10 mouse cellular contexts compared by ENCODE assay signal in the genomic region with DNA sequence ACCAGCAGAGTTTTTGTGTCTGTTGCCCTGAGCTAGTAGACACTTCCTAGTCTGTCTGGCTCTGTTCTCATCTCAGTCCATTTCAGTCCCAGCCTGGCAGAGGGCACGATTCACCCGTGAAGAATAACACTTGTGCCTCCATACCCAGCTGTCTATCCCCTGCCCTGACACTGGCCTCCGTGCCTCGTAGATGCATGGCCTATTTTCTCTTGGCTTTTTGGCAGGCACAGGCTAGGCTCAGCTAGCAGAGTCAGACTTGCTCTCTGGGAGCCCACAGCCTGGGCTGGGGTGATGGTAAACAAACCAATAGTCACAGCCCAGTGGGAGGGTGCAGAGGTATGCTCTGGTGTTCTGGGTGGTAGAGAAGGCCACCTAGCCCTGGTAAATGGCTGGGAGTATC. TPM values are rescaled to one million over a fixed set of nuclear protein-coding genes. Genes with fewer than 3 reads are reported as not detected.
DNase-seq lines count a peak whose midpoint lies in the region; ATAC-seq and TF ChIP-seq lines count a peak whose summit lies in the region.
"Had no signal": no experiment of that assay in that cellular context is flagged by ENCODE, and none has a peak within 500 bp of the region (broad histone marks: within the 10 kb centered on the region; RNA-seq: fewer than 3 reads in every experiment).

No protein-coding gene starts in this region.

- H3K9me3 ChIP-seq in hindbrain, embryonic 13.5 days: no peaks in the 10 kb centered on the region
- no peaks in the 10 kb centered on the region for H3K9me3 ChIP-seq in hindbrain, embryonic 11.5 days (ENCODE audit: control insufficient read depth, low read length)
- H3K9me3 ChIP-seq: limb, embryonic 15.5 days had no signal

- 0 out of 2 replicates have a peak overlapping the region, but pooled peaks have one; percentile 19 for H3K9ac ChIP-seq in hindbrain, embryonic 13.5 days
- no peak overlapping the region for H3K9ac ChIP-seq in hindbrain, embryonic 11.5 days (ENCODE audit: low read depth, low read length)
- H3K9ac ChIP-seq: limb, embryonic 15.5 days had no signal

- 80% methylated on average over 4 of the region's 4 CpGs for WGBS in hindbrain, embryonic 13.5 days
- 83% methylated on average over 4 of the region's 4 CpGs for WGBS in hindbrain, embryonic 11.5 days
- 59% methylated on average over 4 of the region's 4 CpGs for WGBS in small intestine, adult 2 months

- TF ChIP-seq POLR2A in small intestine, adult 2 months (IDR thresholded peaks at IDR 0.05; ENCODE audit: low read depth, low read length): no peak

- H3K4me1 ChIP-seq in hindbrain, embryonic 13.5 days (replicated peaks): peaks cover 64% of the 10 kb centered on the region
- peaks cover 12% of the 10 kb centered on the region for H3K4me1 ChIP-seq in hindbrain, embryonic 11.5 days (replicated peaks; ENCODE audit: control insufficient read depth, insufficient read depth, low read length)
- H3K4me1 ChIP-seq in small intestine, adult 2 months (ENCODE audit: control insufficient read depth, insufficient read depth, insufficient read length, low read length): peaks cover 23% of the 10 kb centered on the region

- no peak overlapping the region for H3K4me3 ChIP-seq in hindbrain, embryonic 13.5 days
- no peak overlapping the region for H3K4me3 ChIP-seq in hindbrain, embryonic 11.5 days (ENCODE audit: low read depth, low read length)
- no peak overlapping the region for H3K4me3 ChIP-seq in small intestine, adult 2 months (ENCODE audit: low read depth, low read length)
- H3K4me3 ChIP-seq: limb, embryonic 15.5 days had no signal

- no peak for ATAC-seq in hindbrain, embryonic 13.5 days (ENCODE audit: low FRiP score)
- ATAC-seq in hindbrain, embryonic 11.5 days (ENCODE audit: low FRiP score): no peak
- ATAC-seq: midbrain, embryonic 16.5 days had no signal

- DNase-seq in hindbrain, embryonic 11.5 days (ENCODE audit: low spot score): no peak
- DNase-seq in retina, postnatal 1 day: peak; percentile 30
- no peak for DNase-seq in retina, embryonic 14.5 days (ENCODE audit: low spot score)
- DNase-seq in cerebellum, postnatal 14 days: peak; percentile 59 to 65
- DNase-seq in urinary bladder, postnatal 25 days (ENCODE audit: low spot score): no peak
- no peak for DNase-seq in thymus, postnatal 36 days

- H3K27me3 ChIP-seq in hindbrain, embryonic 13.5 days: no peaks in the 10 kb centered on the region
- no peaks in the 10 kb centered on the region for H3K27me3 ChIP-seq in hindbrain, embryonic 11.5 days (ENCODE audit: control insufficient read depth, insufficient read depth, low read length)
- no peaks in the 10 kb centered on the region for H3K27me3 ChIP-seq in small intestine, adult 2 months (ENCODE audit: control insufficient read depth, insufficient read depth, low read length)
- H3K27me3 ChIP-seq: limb, embryonic 15.5 days had no signal

- TF ChIP-seq CTCF in small intestine, adult 2 months (IDR thresholded peaks at IDR 0.05; ENCODE audit: extremely low read depth, insufficient read length, insufficient replicate concordance, low read depth, low read length): no peak

- H3K27ac ChIP-seq in hindbrain, embryonic 13.5 days: no peak overlapping the region
- H3K27ac ChIP-seq in hindbrain, embryonic 11.5 days (ENCODE audit: low read depth, low read length): no peak overlapping the region
- 0 out of 2 replicates have a peak overlapping the region, but pooled peaks have one; percentile 16 for H3K27ac ChIP-seq in small intestine, adult 2 months (ENCODE audit: insufficient read depth, low read depth, low read length)
- H3K27ac ChIP-seq: limb, embryonic 15.5 days had no signal

- no peak overlapping the region for H3K4me2 ChIP-seq in hindbrain, embryonic 13.5 days
- no peak overlapping the region for H3K4me2 ChIP-seq in hindbrain, embryonic 11.5 days (replicated peaks; ENCODE audit: low read depth, low read length)
- H3K4me2 ChIP-seq: limb, embryonic 15.5 days had no signal

- peaks cover 5% of the 10 kb centered on the region; the same call in 1 of the 2 replicates for H3K36me3 ChIP-seq in hindbrain, embryonic 13.5 days
- H3K36me3 ChIP-seq in hindbrain, embryonic 11.5 days (ENCODE audit: control insufficient read depth, insufficient read depth, low read length): no peaks in the 10 kb centered on the region
- H3K36me3 ChIP-seq in small intestine, adult 2 months (ENCODE audit: control insufficient read depth, insufficient read depth, low read length): peaks cover 7% of the 10 kb centered on the region; the same call in 1 of the 2 replicates
- H3K36me3 ChIP-seq: limb, embryonic 15.5 days had no signal

RNA-seq across cellular contexts. Expression of a gene that starts 9.5 kb away (rescaled TPM):
- polyA plus RNA-seq in hindbrain, embryonic 13.5 days (2015; fragmentation: Nextera tagmentation; extraction: Ambion mirVana): 35.1 and 35.5 TPM in 2 replicates
- polyA plus RNA-seq in hindbrain, embryonic 11.5 days (2014; fragmentation: Nextera tagmentation; extraction: Ambion mirVana): 19.0 and 26.0 TPM in 2 replicates
- 14.5 and 24.0 TPM in 2 replicates for polyA plus RNA-seq in small intestine, adult 2 months (2012; rRNA removed)

RNA-seq across cellular contexts. Expression of a gene that starts 16.8 kb away (rescaled TPM):
- 47.5 and 47.9 TPM in 2 replicates for polyA plus RNA-seq in hindbrain, embryonic 13.5 days (2015; fragmentation: Nextera tagmentation; extraction: Ambion mirVana)
- 44.1 and 45.5 TPM in 2 replicates for polyA plus RNA-seq in hindbrain, embryonic 11.5 days (2014; fragmentation: Nextera tagmentation; extraction: Ambion mirVana)
- 10.7 and 13.3 TPM in 2 replicates for polyA plus RNA-seq in small intestine, adult 2 months (2012; rRNA removed)

RNA-seq across cellular contexts. Expression of a gene that starts 34.3 kb away (rescaled TPM):
- polyA plus RNA-seq in hindbrain, embryonic 13.5 days (2015; fragmentation: Nextera tagmentation; extraction: Ambion mirVana): 15.0 and 15.5 TPM in 2 replicates
- 33.1 and 36.0 TPM in 2 replicates for polyA plus RNA-seq in hindbrain, embryonic 11.5 days (2014; fragmentation: Nextera tagmentation; extraction: Ambion mirVana)
- polyA plus RNA-seq in small intestine, adult 2 months (2012; rRNA removed): 45.0 and 54.3 TPM in 2 replicates

RNA-seq across cellular contexts. Expression of a gene that starts 50.0 kb away (rescaled TPM):
- 1.3 and 1.4 TPM in 2 replicates for polyA plus RNA-seq in hindbrain, embryonic 13.5 days (2015; fragmentation: Nextera tagmentation; extraction: Ambion mirVana)
- polyA plus RNA-seq in hindbrain, embryonic 11.5 days (2014; fragmentation: Nextera tagmentation; extraction: Ambion mirVana): 2.0 and 2.7 TPM in 2 replicates
- polyA plus RNA-seq in small intestine, adult 2 months (2012; rRNA removed): 5.2 and 6.5 TPM in 2 replicates

RNA-seq across cellular contexts. Expression of a gene that starts 54.9 kb away (rescaled TPM):
- polyA plus RNA-seq in hindbrain, embryonic 13.5 days (2015; fragmentation: Nextera tagmentation; extraction: Ambion mirVana): 33.1 and 35.1 TPM in 2 replicates
- 26.4 and 27.1 TPM in 2 replicates for polyA plus RNA-seq in hindbrain, embryonic 11.5 days (2014; fragmentation: Nextera tagmentation; extraction: Ambion mirVana)
- 0.37 and 1.6 TPM in 2 replicates for polyA plus RNA-seq in small intestine, adult 2 months (2012; rRNA removed)

Comparison
In these comparisons a context has a peak if more than half of its experiments do, and no peak if none do; other contexts are left out.
1. DNase-seq: peak in retina, postnatal 1 day (single experiment) and cerebellum, postnatal 14 days (2 of 2); none in hindbrain, embryonic 11.5 days (single experiment), retina, embryonic 14.5 days (single experiment), urinary bladder, postnatal 25 days (single experiment) and thymus, postnatal 36 days (0 of 2).